Mouse (Mus musculus) embryonic facial prominence, embryonic 11.5 days (tissue): ENCODE data around the gene B230118H07Rik. TPM values are rescaled to one million over a fixed set of nuclear protein-coding genes. Genes with fewer than 3 reads are reported as not detected.

Source experiments
- ATAC-seq: fragments of 200-750 bp; cut with Nextera tagmentation; replicated peaks from 2 replicates; pipeline ENCODE4 v1.8.0; 2017; ENCODE audit warnings: low read depth; ENCODE audit not compliant: insufficient number of reproducible peaks, low FRiP score, low TSS enrichment
- DNase-seq: peaks from one replicate; pipeline ENCODE4 v3.0.0-alpha.2; 2015; ENCODE audit warnings: low spot score
- H3K27ac ChIP-seq: fragments of 300-500 bp; sonication (generic); replicated peaks from 2 replicates; pipeline ENCODE4 v1.5.1; 2014; ENCODE audit warnings: mild to moderate bottlenecking, low read depth, low read length, control low read depth
- H3K27me3 ChIP-seq: fragments of 300-500 bp; sonication (generic); 2 replicates; pipeline ENCODE4 v1.6.1; 2014; ENCODE audit warnings: mild to moderate bottlenecking, low read length, moderate library complexity, mixed read lengths; ENCODE audit not compliant: control insufficient read depth, insufficient read depth
- H3K36me3 ChIP-seq: fragments of 300-500 bp; sonication (generic); replicated peaks from 2 replicates; pipeline ENCODE4 v1.6.1; 2014; ENCODE audit warnings: low read depth, mild to moderate bottlenecking, low read length, moderate library complexity, mixed read lengths; ENCODE audit not compliant: control insufficient read depth, insufficient read depth
- H3K4me1 ChIP-seq: fragments of 300-500 bp; sonication (generic); 2 replicates; pipeline ENCODE4 v1.6.1; 2014; ENCODE audit warnings: low read length, mixed read lengths; ENCODE audit not compliant: control insufficient read depth, insufficient read depth
- H3K4me2 ChIP-seq: fragments of 300-500 bp; sonication (generic); 2 replicates; pipeline ENCODE4 v1.6.1; 2014; ENCODE audit warnings: low read depth, mild to moderate bottlenecking, control low read depth, low read length, moderate library complexity
- H3K4me3 ChIP-seq: fragments of 300-500 bp; sonication (generic); 2 replicates; pipeline ENCODE4 v1.5.1; 2014; ENCODE audit warnings: low read depth, low read length, control low read depth
- H3K9ac ChIP-seq: fragments of 300-500 bp; sonication (generic); replicated peaks from 2 replicates; pipeline ENCODE4 v1.6.1; 2014; ENCODE audit warnings: mild to moderate bottlenecking, control low read depth, low read length
- H3K9me3 ChIP-seq: fragments of 300-500 bp; sonication (generic); replicated peaks from 2 replicates; pipeline ENCODE4 v1.6.1; 2016; ENCODE audit warnings: mild to moderate bottlenecking, low read length, inconsistent platforms, mixed read lengths; ENCODE audit not compliant: control insufficient read depth
- WGBS: fragments of 180-500 bp; shearing (Covaris S2); extraction: QIAGEN DNeasy Blood & Tissue Kit; methylation state at CpG from one replicate; pipeline ENCODE4 v1.1.7; 2014; 5-methylcytosine and 5-hydroxymethylcytosine counted together
- polyA plus RNA-seq: library from polyadenylated mRNA; unstranded; fragments of >200 nt; fragmentation: Nextera tagmentation; extraction: Ambion mirVana; gene quantifications from 2 replicates; pipeline ENCODE4 v1.2.1, GENCODE M21; 2014

The B230118H07Rik gene
- polyA plus RNA-seq, 1 experiment from 2014 or later, result 63.7 TPM

GRCm38 (mm10) chr2:101577243-101577642 lies 72.1 kb downstream of the B230118H07Rik start:
- ATAC-seq, result no peak

GRCm38 (mm10) chr2:101569230-101569629 lies 80.1 kb downstream of the B230118H07Rik start:
- H3K4me1 ChIP-seq, result no peaks in the 10 kb centered on the region
- no peak overlapping the region for H3K4me2 ChIP-seq
- no peak overlapping the region for H3K27ac ChIP-seq
- 87% methylated on average over 4 of the region's 5 CpGs for WGBS
- H3K9ac ChIP-seq, result no peak overlapping the region
- H3K27me3 ChIP-seq, result no peaks in the 10 kb centered on the region
- no peaks in the 10 kb centered on the region for H3K9me3 ChIP-seq
- DNase-seq (no peak), ATAC-seq (no peak)
- H3K4me3 ChIP-seq, result no peak overlapping the region
- no peaks in the 10 kb centered on the region for H3K36me3 ChIP-seq

More at GRCm38 (mm10) chr2:101577243-101577642, 72.1 kb downstream of the B230118H07Rik start:
- H3K27me3 ChIP-seq, result no peaks in the 10 kb centered on the region
- no peaks in the 10 kb centered on the region for H3K36me3 ChIP-seq
- H3K27ac ChIP-seq, result no peak overlapping the region
- no peaks in the 10 kb centered on the region for H3K9me3 ChIP-seq
- 86% methylated on average over 4 of the region's 4 CpGs for whole genome bisulfite sequencing
- no peaks in the 10 kb centered on the region for H3K4me1 ChIP-seq
- no peak for DNase-seq
- no peak overlapping the region for H3K4me2 ChIP-seq
- no peak overlapping the region for H3K9ac ChIP-seq
- no peak overlapping the region for H3K4me3 ChIP-seq

- no peak overlapping the region for H3K4me2 ChIP-seq
- DNase-seq (no peak), ATAC-seq (no peak)
- no peaks in the 10 kb centered on the region for H3K4me1 ChIP-seq
- no peaks in the 10 kb centered on the region for H3K9me3 ChIP-seq
- no peaks in the 10 kb centered on the region for H3K27me3 ChIP-seq
- 90% methylated on average over 2 of the region's 2 CpGs for WGBS
- no peaks in the 10 kb centered on the region for H3K36me3 ChIP-seq
- no peak overlapping the region for H3K4me3 ChIP-seq
- H3K9ac ChIP-seq, result no peak overlapping the region
- no peak overlapping the region for H3K27ac ChIP-seq
Observed at GRCm38 (mm10) chr2:101567490-101567889, 81.8 kb downstream of the B230118H07Rik start.

DNA sequence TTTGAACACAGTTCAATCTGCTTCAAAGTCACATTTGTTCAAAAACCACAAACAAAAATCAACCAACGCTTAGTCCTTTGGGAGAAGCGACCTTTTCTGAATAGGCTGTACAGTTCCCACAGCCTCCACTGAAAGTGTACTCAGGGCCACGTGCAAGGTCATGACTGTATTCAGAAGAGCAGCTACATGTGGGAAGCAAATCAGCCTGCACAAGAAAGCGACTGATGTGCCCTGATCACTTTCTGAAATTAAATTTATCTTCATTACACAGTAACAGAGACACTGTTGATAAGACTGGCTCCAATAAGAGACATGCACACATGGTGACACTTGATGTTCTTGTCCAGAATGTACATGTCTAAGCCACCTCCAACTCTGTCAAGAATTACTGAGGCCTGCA lies 85.6 kb downstream of the B230118H07Rik start:
- no peaks in the 10 kb centered on the region for H3K27me3 ChIP-seq
- 86% methylated on average over 4 of the region's 4 CpGs for WGBS
- DNase-seq, result no peak

GRCm38 (mm10) chr2:101563206-101563605 lies 86.1 kb downstream of the B230118H07Rik start:
- H3K9ac ChIP-seq, result no peak overlapping the region
- no peak overlapping the region for H3K4me3 ChIP-seq
- no peak overlapping the region for H3K27ac ChIP-seq
- DNase-seq (no peak), ATAC-seq (no peak)
- H3K4me2 ChIP-seq, result no peak overlapping the region
- WGBS, result 76% methylated on average over 6 of the region's 6 CpGs
- H3K27me3 ChIP-seq, result no peaks in the 10 kb centered on the region
- H3K4me1 ChIP-seq, result no peaks in the 10 kb centered on the region
- no peaks in the 10 kb centered on the region for H3K9me3 ChIP-seq
- no peaks in the 10 kb centered on the region for H3K36me3 ChIP-seq

More for the DNA sequence above, 85.6 kb downstream of the B230118H07Rik start:
- Histone ChIP-seq H3K4me1 (no peaks in the 10 kb centered on the region), H3K9ac (no peak overlapping the region), H3K4me2 (no peak overlapping the region), H3K27ac (no peak overlapping the region), H3K4me3 (no peak overlapping the region), H3K9me3 (no peaks in the 10 kb centered on the region), H3K36me3 (no peaks in the 10 kb centered on the region)
- no peak for ATAC-seq

DNA sequence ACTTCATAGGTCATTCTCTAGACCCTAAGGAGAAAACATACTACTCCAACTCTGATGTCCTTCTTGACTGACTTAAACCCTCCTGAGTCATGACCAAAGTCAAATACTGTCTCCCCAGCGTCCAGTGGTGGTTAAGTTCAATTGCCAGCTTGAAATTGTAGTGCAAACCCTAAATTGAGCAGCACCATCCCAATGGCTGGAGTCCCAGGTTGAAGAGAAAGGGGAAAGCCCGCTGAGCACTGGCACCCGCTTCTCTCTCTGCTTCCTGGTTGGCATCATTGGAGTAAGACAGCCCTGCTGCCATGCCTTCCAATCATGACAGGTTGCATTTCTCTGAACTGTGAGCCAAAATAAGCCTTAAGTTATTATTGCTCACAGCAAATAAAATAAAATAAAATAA lies 89.9 kb downstream of the B230118H07Rik start:
- Histone ChIP-seq H3K9ac (no peak overlapping the region), H3K27ac (no peak overlapping the region), H3K4me3 (no peak overlapping the region), H3K4me2 (no peak overlapping the region), H3K9me3 (no peaks in the 10 kb centered on the region), H3K36me3 (no peaks in the 10 kb centered on the region), H3K27me3 (no peaks in the 10 kb centered on the region), H3K4me1 (no peaks in the 10 kb centered on the region)
- DNase-seq (no peak), ATAC-seq (no peak)
- 85% methylated on average over 3 of the region's 3 CpGs for WGBS

GRCm38 (mm10) chr2:101555886-101556285 lies 93.4 kb downstream of the B230118H07Rik start:
- no peaks in the 10 kb centered on the region for H3K27me3 ChIP-seq
- no peaks in the 10 kb centered on the region for H3K4me1 ChIP-seq
- no peak for DNase-seq
- H3K4me2 ChIP-seq, result no peak overlapping the region
- no peaks in the 10 kb centered on the region for H3K9me3 ChIP-seq
- no peak overlapping the region for H3K9ac ChIP-seq
- H3K27ac ChIP-seq, result no peak overlapping the region
- ATAC-seq, result no peak
- no peaks in the 10 kb centered on the region for H3K36me3 ChIP-seq
- 92% methylated on average over 1 of the region's 1 CpGs for WGBS
- no peak overlapping the region for H3K4me3 ChIP-seq

GRCm38 (mm10) chr2:101553851-101554250 lies 95.5 kb downstream of the B230118H07Rik start:
- H3K27ac ChIP-seq, result no peak overlapping the region
- H3K4me3 ChIP-seq, result no peak overlapping the region
- H3K4me1 ChIP-seq, result no peaks in the 10 kb centered on the region
- H3K27me3 ChIP-seq, result no peaks in the 10 kb centered on the region
- DNase-seq (no peak), ATAC-seq (no peak)
- WGBS, result 62% methylated on average over 5 of the region's 5 CpGs
- no peaks in the 10 kb centered on the region for H3K36me3 ChIP-seq
- H3K4me2 ChIP-seq, result no peak overlapping the region
- H3K9me3 ChIP-seq, result no peaks in the 10 kb centered on the region
- no peak overlapping the region for H3K9ac ChIP-seq
